Mouse (Mus musculus) right cerebral cortex, postnatal 10 days (tissue): ENCODE data around the gene Zcchc9.
"Not testable (repeated sequence)": the region's sequence is repeated elsewhere in the genome, so short reads cannot be mapped to it uniquely, and the experiment has no call there.

ENCODE experiments used
- DNase-seq, 2 experiments: peaks; one replicate each; pipeline ENCODE4 v3.0.0; 2021; ENCODE audit warnings: low spot score in 2 of 2

Zcchc9 gene

GRCm38 (mm10) chr13:91807155-91807839 lies at the start of gene Zcchc9:
Zcchc9 (minus strand) TSS chr13:91807705.
- DNase-seq: peak; percentile 94 to 95

- no peak for DNase-seq
Measured at GRCm38 (mm10) chr13:91854412-91854811, 46.9 kb upstream of the Zcchc9 start.

GRCm38 (mm10) chr13:91827876-91828275 lies 20.4 kb upstream of the Zcchc9 start:
- DNase-seq: no peak

- no peak for DNase-seq
Measured at GRCm38 (mm10) chr13:91826066-91826465, 18.6 kb upstream of the Zcchc9 start.

GRCm38 (mm10) chr13:91824845-91825550 lies 17.5 kb upstream of the Zcchc9 start:
- no peak for DNase-seq

GRCm38 (mm10) chr13:91823735-91824134 lies 16.2 kb upstream of the Zcchc9 start:
- DNase-seq: no peak

GRCm38 (mm10) chr13:91814670-91815069 lies 7.2 kb upstream of the Zcchc9 start:
- no peak for DNase-seq

- DNase-seq: no peak
Measured at GRCm38 (mm10) chr13:91809476-91809875, 2.0 kb upstream of the Zcchc9 start.

GRCm38 (mm10) chr13:91807874-91808575 lies 520 bp upstream of the Zcchc9 start:
- no peak for DNase-seq

GRCm38 (mm10) chr13:91801726-91802125 lies 5.8 kb downstream of the Zcchc9 start:
- DNase-seq: no peak

- no peak for DNase-seq
Measured at GRCm38 (mm10) chr13:91797442-91797841, 10.1 kb downstream of the Zcchc9 start.

- no peak for DNase-seq
Measured at GRCm38 (mm10) chr13:91796916-91797315, 10.6 kb downstream of the Zcchc9 start.

GRCm38 (mm10) chr13:91796003-91796402 lies 11.5 kb downstream of the Zcchc9 start:
- no peak for DNase-seq

GRCm38 (mm10) chr13:91795593-91795992 lies 11.9 kb downstream of the Zcchc9 start:
- no peak for DNase-seq

- DNase-seq: no peak
Measured at GRCm38 (mm10) chr13:91794926-91795436, 12.5 kb downstream of the Zcchc9 start.

- no peak for DNase-seq
Measured at GRCm38 (mm10) chr13:91792035-91792434, 15.5 kb downstream of the Zcchc9 start.

- no peak for DNase-seq
Measured at GRCm38 (mm10) chr13:91779892-91780291, 27.6 kb downstream of the Zcchc9 start.

GRCm38 (mm10) chr13:91778092-91778491 lies 29.4 kb downstream of the Zcchc9 start:
- DNase-seq: no peak

GRCm38 (mm10) chr13:91768683-91769651 lies 38.5 kb downstream of the Zcchc9 start:
- DNase-seq: no peak

- DNase-seq: no peak
Measured at GRCm38 (mm10) chr13:91765627-91766026, 41.9 kb downstream of the Zcchc9 start.

GRCm38 (mm10) chr13:91763654-91764053 lies 43.9 kb downstream of the Zcchc9 start:
- DNase-seq: not testable (repeated sequence)
